Mouse (Mus musculus) ES-E14 (cell line): ENCODE data around the gene Commd4.

ENCODE experiments used
- CHD2 ChIP-seq: IDR thresholded peaks from 2 replicates; pipeline ENCODE4 v1.6.1; 2014; ENCODE audit warnings: mild to moderate bottlenecking, low read depth, low read length, inconsistent platforms
- HCFC1 ChIP-seq: IDR thresholded peaks from 2 replicates; pipeline ENCODE4 v1.6.1; 2012; ENCODE audit warnings: low read length, inconsistent platforms, borderline replicate concordance; ENCODE audit not compliant: insufficient read depth

- TF ChIP-seq CHD2 (no peak), HCFC1 (no peak)
Measured at GRCm38 (mm10) chr9:57162496-57162895, 4.4 kb upstream of the Commd4 start.
